Comparison of ENCODE assay signal across 33 mouse cellular contexts in genomic region chr14:7839950-7840514, GRCm38 (mm10). TPM values are rescaled to one million over a fixed set of nuclear protein-coding genes. Genes with fewer than 3 reads are reported as not detected.
A peak's percentile ranks its signal among the peaks of the same experiment; 100 is the strongest.
DNase-seq lines count a peak whose midpoint lies in the region; ATAC-seq and TF ChIP-seq lines count a peak whose summit lies in the region.
"Had no signal": no experiment of that assay in that cellular context is flagged by ENCODE, and none has a peak within 500 bp of the region (broad histone marks: within the 10 kb centered on the region; RNA-seq: fewer than 3 reads in every experiment).

No protein-coding gene starts in this region.

- no peak for ATAC-seq in forebrain, embryonic 11.5 days (replicated peaks; ENCODE audit: low FRiP score)
- ATAC-seq in kidney, embryonic 14.5 days (ENCODE audit: low FRiP score, low TSS enrichment), result no peak
- ATAC-seq in lung, embryonic 14.5 days (ENCODE audit: insufficient read depth), result no peak
- ATAC-seq in lung, postnatal 0 days, result no peak
- ATAC-seq: forebrain, embryonic 14.5 days had no signal

- no peak overlapping the region for H3K9ac ChIP-seq in forebrain, embryonic 11.5 days (ENCODE audit: low read length)
- H3K9ac ChIP-seq in kidney, embryonic 14.5 days (ENCODE audit: low read depth, low read length), result no peak overlapping the region
- H3K9ac ChIP-seq in lung, embryonic 14.5 days, result no peak overlapping the region
- no peak overlapping the region for H3K9ac ChIP-seq in lung, postnatal 0 days (replicated peaks; ENCODE audit: low read depth)
- H3K9ac ChIP-seq: midbrain, embryonic 12.5 days had no signal

- H3K27me3 ChIP-seq in forebrain, embryonic 10.5 days (ENCODE audit: poor library complexity, severe bottlenecking), result no peaks in the 10 kb centered on the region
- no peaks in the 10 kb centered on the region for H3K27me3 ChIP-seq in forebrain, embryonic 11.5 days (ENCODE audit: control insufficient read depth, insufficient read depth, low read length)
- no peaks in the 10 kb centered on the region for H3K27me3 ChIP-seq in kidney, embryonic 14.5 days (ENCODE audit: control insufficient read depth, insufficient read depth, low read length)
- H3K27me3 ChIP-seq in lung, embryonic 14.5 days (ENCODE audit: insufficient read depth, low read length), result no peaks in the 10 kb centered on the region
- H3K27me3 ChIP-seq in lung, postnatal 0 days (replicated peaks; ENCODE audit: insufficient read depth, low read length), result no peaks in the 10 kb centered on the region
- H3K27me3 ChIP-seq: midbrain, embryonic 12.5 days had no signal

- peaks cover 75% of the 10 kb centered on the region for H3K4me1 ChIP-seq in forebrain, embryonic 10.5 days
- H3K4me1 ChIP-seq in forebrain, embryonic 11.5 days (replicated peaks; ENCODE audit: control insufficient read depth, insufficient read depth, low read length), result peaks cover 9% of the 10 kb centered on the region; the same call in 1 of the 2 replicates
- peaks cover 32% of the 10 kb centered on the region for H3K4me1 ChIP-seq in kidney, embryonic 14.5 days (ENCODE audit: control insufficient read depth, insufficient read depth, low read length)
- H3K4me1 ChIP-seq in lung, embryonic 14.5 days (ENCODE audit: insufficient read depth), result 0 out of 2 replicates have a peak, but pooled peaks cover 2% of the 10 kb centered on the region
- no peaks in the 10 kb centered on the region for H3K4me1 ChIP-seq in lung, postnatal 0 days (ENCODE audit: insufficient read depth, low read depth, low read length)

- no peak for TF ChIP-seq CTCF in lung, embryonic 14.5 days (IDR thresholded peaks at IDR 0.05; ENCODE audit: low read depth)
- TF ChIP-seq CTCF in lung, postnatal 0 days (IDR thresholded peaks at IDR 0.05), result no peak

- H3K4me2 ChIP-seq in forebrain, embryonic 11.5 days (ENCODE audit: low read depth, low read length, severe bottlenecking), result no peak overlapping the region
- no peak overlapping the region for H3K4me2 ChIP-seq in kidney, embryonic 14.5 days (replicated peaks; ENCODE audit: low read depth, low read length)
- no peak overlapping the region for H3K4me2 ChIP-seq in lung, embryonic 14.5 days
- H3K4me2 ChIP-seq in lung, postnatal 0 days (replicated peaks; ENCODE audit: low read depth, low read length), result no peak overlapping the region
- H3K4me2 ChIP-seq: midbrain, embryonic 12.5 days had no signal

- H3K9me3 ChIP-seq in forebrain, embryonic 10.5 days, result no peaks in the 10 kb centered on the region
- no peaks in the 10 kb centered on the region for H3K9me3 ChIP-seq in forebrain, embryonic 11.5 days (ENCODE audit: control insufficient read depth, low read length)
- no peaks in the 10 kb centered on the region for H3K9me3 ChIP-seq in kidney, embryonic 14.5 days (ENCODE audit: control insufficient read depth, low read length)
- H3K9me3 ChIP-seq in lung, embryonic 14.5 days (ENCODE audit: low read depth, low read length), result no peaks in the 10 kb centered on the region
- H3K9me3 ChIP-seq in lung, postnatal 0 days (ENCODE audit: low read length), result no peaks in the 10 kb centered on the region
- H3K9me3 ChIP-seq: midbrain, embryonic 12.5 days had no signal

- no peak for TF ChIP-seq EP300 in lung, postnatal 0 days (IDR thresholded peaks at IDR 0.05)

- intact Hi-C loops in heart, postnatal 25 days (cut with DNase I), result loop anchor here (2.0 kb wide), 1 partner anchor 17 kb away; no protein-coding TSS in a partner anchor

- H3K4me3 ChIP-seq in forebrain, embryonic 10.5 days, result no peak overlapping the region
- H3K4me3 ChIP-seq in forebrain, embryonic 11.5 days (ENCODE audit: low read depth, low read length), result no peak overlapping the region
- no peak overlapping the region for H3K4me3 ChIP-seq in kidney, embryonic 14.5 days (ENCODE audit: low read length)
- no peak overlapping the region for H3K4me3 ChIP-seq in lung, embryonic 14.5 days (ENCODE audit: low read depth, low read length)
- no peak overlapping the region for H3K4me3 ChIP-seq in lung, postnatal 0 days (ENCODE audit: low read depth, low read length)
- H3K4me3 ChIP-seq: erythroblast, embryonic 14.5 days; gastrocnemius, adult 2 months; midbrain, embryonic 12.5 days had no signal

- 59% methylated on average over 8 of the region's 8 CpGs for WGBS in forebrain, embryonic 10.5 days
- 56% methylated on average over 8 of the region's 8 CpGs for WGBS in forebrain, embryonic 11.5 days
- WGBS in kidney, embryonic 14.5 days, result 35% methylated on average over 8 of the region's 8 CpGs
- WGBS in lung, embryonic 14.5 days, result 32% methylated on average over 8 of the region's 8 CpGs
- 42% methylated on average over 8 of the region's 8 CpGs for WGBS in lung, postnatal 0 days

- peak overlapping the region; percentile 48; the same call in 1 of the 2 replicates for H3K27ac ChIP-seq in forebrain, embryonic 10.5 days
- H3K27ac ChIP-seq in forebrain, embryonic 11.5 days (ENCODE audit: low read depth, low read length), result no peak overlapping the region
- H3K27ac ChIP-seq in kidney, embryonic 14.5 days (ENCODE audit: low read depth, low read length), result peak overlapping the region; percentile 30; the same call in 1 of the 2 replicates
- no peak overlapping the region for H3K27ac ChIP-seq in lung, embryonic 14.5 days (ENCODE audit: low read depth)
- H3K27ac ChIP-seq in lung, postnatal 0 days (ENCODE audit: low read length), result no peak overlapping the region
- H3K27ac ChIP-seq: gastrocnemius, adult 2 months; midbrain, embryonic 12.5 days had no signal

- peak; percentile 25 for DNase-seq in forebrain, embryonic 10.5 days (ENCODE audit: extremely low spot score, low spot score)
- DNase-seq in forebrain, embryonic 11.5 days (ENCODE audit: low spot score), result no peak
- no peak for DNase-seq in kidney, adult 18-20 months
- DNase-seq in lung, embryonic 14.5 days, result peak; percentile 37
- no peak for DNase-seq in lung, postnatal 0 days (ENCODE audit: low spot score)
- DNase-seq in right cerebral cortex, postnatal 36 days (ENCODE audit: low spot score in 2 of 2), result no peak
- DNase-seq in heart, postnatal 25 days (ENCODE audit: low spot score), result no peak
- DNase-seq: adrenal gland, postnatal 25 days; cerebellum, adult 8-10 months; gastrocnemius, adult 2 months; kidney, postnatal 36 days; lung, postnatal 14 days; thymus, adult 18-20 months; thymus, postnatal 36 days had no signal

- peaks cover 12% of the 10 kb centered on the region for H3K36me3 ChIP-seq in forebrain, embryonic 10.5 days (replicated peaks)
- no peaks in the 10 kb centered on the region for H3K36me3 ChIP-seq in forebrain, embryonic 11.5 days (ENCODE audit: control insufficient read depth, insufficient read depth, low read length)
- H3K36me3 ChIP-seq in kidney, embryonic 14.5 days (ENCODE audit: control insufficient read depth, insufficient read depth, low read length), result no peaks in the 10 kb centered on the region
- H3K36me3 ChIP-seq in lung, embryonic 14.5 days (ENCODE audit: insufficient read depth), result no peaks in the 10 kb centered on the region
- H3K36me3 ChIP-seq in lung, postnatal 0 days (ENCODE audit: insufficient read depth, low read length), result no peaks in the 10 kb centered on the region
- H3K36me3 ChIP-seq: midbrain, embryonic 12.5 days had no signal

RNA-seq across cellular contexts. Expression of gene Flnb, which starts 22.3 kb away (rescaled TPM):
- 22.9 and 24.2 TPM in 2 replicates for polyA plus RNA-seq in forebrain, embryonic 10.5 days (2016; fragmentation: Nextera tagmentation; extraction: Ambion mirVana)
- 23.2 and 27.2 TPM in 2 replicates for polyA plus RNA-seq in forebrain, embryonic 11.5 days (2014; fragmentation: Nextera tagmentation; extraction: Ambion mirVana)
- polyA plus RNA-seq in kidney, embryonic 14.5 days (2014; fragmentation: Nextera tagmentation; extraction: Ambion mirVana), result 12.7 and 25.7 TPM in 2 replicates
- polyA plus RNA-seq in lung, embryonic 14.5 days (2014; fragmentation: Nextera tagmentation; extraction: Ambion mirVana), result 19.5 and 22.5 TPM in 2 replicates
- 5.4 and 6.7 TPM in 2 replicates for polyA plus RNA-seq in lung, postnatal 0 days (2015; fragmentation: Nextera tagmentation; extraction: Ambion mirVana)
- 10 to 100 TPM; 21.9 to 27.7 TPM for total RNA-seq in heart, postnatal 25 days (2021)

RNA-seq across cellular contexts. Expression of gene Gm26661, which starts 48.6 kb away (rescaled TPM):
- not detected in 2 replicates for polyA plus RNA-seq in forebrain, embryonic 10.5 days (2016; fragmentation: Nextera tagmentation; extraction: Ambion mirVana)
- polyA plus RNA-seq in forebrain, embryonic 11.5 days (2014; fragmentation: Nextera tagmentation; extraction: Ambion mirVana), result not detected in 2 replicates
- not detected in 2 replicates for polyA plus RNA-seq in kidney, embryonic 14.5 days (2014; fragmentation: Nextera tagmentation; extraction: Ambion mirVana)
- polyA plus RNA-seq in lung, embryonic 14.5 days (2014; fragmentation: Nextera tagmentation; extraction: Ambion mirVana), result not detected in 2 replicates
- polyA plus RNA-seq in lung, postnatal 0 days (2015; fragmentation: Nextera tagmentation; extraction: Ambion mirVana), result not detected in 2 replicates
- not detected for total RNA-seq in heart, postnatal 25 days (2021)
- total RNA-seq: adrenal gland, postnatal 25 days; common myeloid progenitor, adult 5-6 weeks; gastrocnemius, adult 2 months; gastrocnemius, postnatal 4 days; heart, adult 8-10 months; left cerebral cortex, adult 18-20 months; left cerebral cortex, postnatal 36 days; megakaryocyte progenitor cell, adult 5-6 weeks; monocyte, adult 5-6 weeks; neutrophil, adult 5-6 weeks had no signal
- polyA plus RNA-seq: brain, embryonic 14.5 days; erythroblast, embryonic 14.5 days; forebrain, embryonic 14.5 days; frontal cortex, adult 2 months; heart, embryonic 16.5 days; hindbrain, embryonic 11.5 days; limb, embryonic 14.5 days; liver, embryonic 16.5 days; midbrain, embryonic 12.5 days; stomach, embryonic 16.5 days had no signal

Comparison
In these comparisons a context has a peak if more than half of its experiments do, and no peak if none do; other contexts are left out.
1. DNase-seq: peak in forebrain, embryonic 10.5 days (single experiment) and lung, embryonic 14.5 days (single experiment); none in forebrain, embryonic 11.5 days (single experiment), kidney, adult 18-20 months (single experiment), lung, postnatal 0 days (single experiment), right cerebral cortex, postnatal 36 days (0 of 2) and heart, postnatal 25 days (single experiment).
2. H3K27ac ChIP-seq: peak in forebrain, embryonic 10.5 days (single experiment) and kidney, embryonic 14.5 days (single experiment); none in forebrain, embryonic 11.5 days (single experiment), lung, embryonic 14.5 days (single experiment) and lung, postnatal 0 days (single experiment).